Mouse (Mus musculus) brain, embryonic 14.5 days (tissue): ENCODE results near the gene H2-Eb2.

Experiments
- CTCF ChIP-seq: fragments of 200-500 bp; IDR thresholded peaks from 2 replicates; pipeline ENCODE4 v1.5.1; 2012; ENCODE audit warnings: inconsistent platforms, mild to moderate bottlenecking, moderate library complexity, borderline replicate concordance; ENCODE audit not compliant: insufficient read depth, insufficient read length; ENCODE audit errors: extremely low read depth
- POLR2A ChIP-seq: fragments of 200-500 bp; IDR thresholded peaks from 2 replicates; pipeline ENCODE4 v1.6.1; 2012; ENCODE audit warnings: mild to moderate bottlenecking, inconsistent platforms, borderline replicate concordance; ENCODE audit not compliant: poor library complexity, insufficient read depth, insufficient read length, severe bottlenecking; ENCODE audit errors: extremely low read depth

DNA sequence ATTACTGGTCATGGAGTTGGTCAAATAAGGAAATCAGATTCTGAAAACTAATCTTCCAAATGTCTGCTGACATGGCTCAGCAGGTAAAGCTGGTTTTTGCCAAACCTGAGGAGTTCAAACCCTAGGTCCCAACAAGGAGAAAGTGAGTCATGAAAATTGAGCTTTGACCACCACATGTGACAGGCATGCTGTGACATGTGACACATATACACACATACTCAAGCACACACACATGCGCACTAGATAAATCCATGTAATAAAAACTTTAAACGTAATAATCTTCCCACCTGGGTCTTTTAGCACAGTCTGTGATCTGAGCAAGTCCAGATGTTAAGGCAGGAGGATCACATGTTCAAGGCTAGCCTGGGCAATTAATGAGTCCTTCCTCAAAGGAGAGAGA, 21.7 kb upstream of the H2-Eb2 start:
- no peak for TF ChIP-seq POLR2A
- no peak for TF ChIP-seq CTCF
